Mouse (Mus musculus): ENCODE data around the gene Cenpc1.

Gene Cenpc1

DNA sequence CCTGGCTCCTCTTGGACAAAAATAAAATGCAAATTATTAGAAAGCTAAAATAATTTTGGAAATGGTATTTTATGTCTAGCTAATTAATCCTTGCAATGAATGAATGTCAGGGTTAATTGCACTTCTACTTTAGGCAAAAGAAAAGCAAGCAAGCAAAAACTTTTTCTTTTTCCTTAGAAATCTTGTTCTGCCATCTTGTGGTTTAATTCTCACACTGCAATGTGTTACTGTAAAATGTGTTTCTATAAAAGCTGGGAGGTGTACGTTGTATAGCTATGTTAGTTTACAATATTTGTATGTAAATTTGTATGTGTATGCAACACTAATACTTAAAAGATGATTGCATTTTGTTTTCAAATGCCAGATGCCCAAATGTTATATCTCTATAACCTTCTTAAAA is 70.8 kb downstream of the Cenpc1 start:
- no peak for DNase-seq

DNA sequence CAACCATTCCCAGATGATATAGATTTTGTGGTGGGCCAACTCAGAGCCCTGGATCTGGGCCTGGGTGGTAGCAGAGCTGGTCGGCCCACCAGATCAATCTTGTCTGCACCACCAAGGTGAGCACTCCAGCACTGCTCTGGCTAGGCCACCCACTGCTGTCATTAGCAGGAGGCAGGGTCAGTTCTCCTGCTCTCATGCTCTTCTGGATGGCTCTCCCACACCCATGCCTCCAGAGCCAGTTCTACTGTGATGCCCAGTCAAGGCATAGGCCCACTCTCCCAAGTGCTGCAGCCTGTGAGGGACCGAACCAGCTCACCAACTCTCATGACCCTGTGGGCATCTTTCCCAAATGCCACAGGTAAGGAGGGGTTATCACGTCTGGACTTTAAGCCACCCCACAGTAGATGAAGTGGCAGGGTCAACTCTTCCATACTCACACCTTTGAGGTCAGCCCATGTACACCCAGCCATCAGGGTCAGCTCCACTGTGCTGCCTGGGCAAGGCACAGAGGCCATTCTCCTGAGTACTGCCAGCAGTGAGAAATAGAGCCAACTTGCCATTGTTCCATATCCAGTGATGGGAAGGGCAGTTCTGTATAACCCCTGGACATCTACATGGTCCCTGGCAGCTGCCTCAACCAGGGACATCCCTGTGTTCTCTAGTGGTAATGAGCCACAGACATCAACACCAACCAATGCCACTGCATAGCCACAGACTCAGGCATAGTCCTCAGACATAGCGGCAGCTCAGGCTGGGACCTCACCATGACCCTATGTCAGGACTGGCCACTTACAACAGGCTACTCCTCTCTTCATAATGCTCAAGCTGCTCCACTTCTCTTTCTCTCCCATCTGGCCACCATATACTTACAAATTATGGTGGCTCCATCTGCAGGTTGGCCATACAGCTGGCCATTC is 72.3 kb downstream of the Cenpc1 start:
- DNase-seq, result no peak

DNA sequence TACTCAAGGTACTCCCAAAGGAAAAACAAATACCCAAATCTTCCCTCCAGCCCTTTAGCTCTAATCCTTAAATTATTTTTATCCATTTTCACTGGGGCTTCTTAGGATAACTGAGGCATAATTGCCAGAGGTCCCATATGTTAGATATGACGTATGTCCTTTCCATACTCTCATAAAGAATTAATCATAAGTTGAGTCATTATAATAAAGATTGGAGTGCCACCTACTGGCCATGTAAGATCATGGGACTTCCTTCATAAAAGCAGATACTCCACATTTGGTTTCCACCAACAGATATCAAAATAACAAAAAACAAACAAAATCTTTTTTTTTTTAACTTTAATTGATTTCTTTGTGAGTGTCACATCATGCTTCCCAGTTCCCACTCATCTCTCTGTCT is 73.3 kb downstream of the Cenpc1 start:
- no peak for DNase-seq

DNA sequence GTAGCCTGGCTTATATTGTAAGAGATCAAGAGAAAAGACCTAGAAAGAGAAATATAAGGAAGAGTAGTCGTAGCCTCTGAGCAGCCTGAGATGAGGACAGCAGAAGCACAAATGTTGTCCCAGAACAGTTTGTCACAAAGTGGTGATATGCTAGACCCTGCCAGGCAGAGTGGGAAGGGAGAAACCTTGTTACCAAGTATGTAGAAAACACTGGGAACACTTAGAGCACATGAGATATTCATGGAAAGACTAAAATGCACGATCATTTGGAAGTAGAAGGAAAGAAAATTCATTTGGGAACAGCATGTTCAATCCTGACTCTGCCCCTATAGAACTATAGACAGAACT is 77.9 kb downstream of the Cenpc1 start:
- DNase-seq, result no peak

DNA sequence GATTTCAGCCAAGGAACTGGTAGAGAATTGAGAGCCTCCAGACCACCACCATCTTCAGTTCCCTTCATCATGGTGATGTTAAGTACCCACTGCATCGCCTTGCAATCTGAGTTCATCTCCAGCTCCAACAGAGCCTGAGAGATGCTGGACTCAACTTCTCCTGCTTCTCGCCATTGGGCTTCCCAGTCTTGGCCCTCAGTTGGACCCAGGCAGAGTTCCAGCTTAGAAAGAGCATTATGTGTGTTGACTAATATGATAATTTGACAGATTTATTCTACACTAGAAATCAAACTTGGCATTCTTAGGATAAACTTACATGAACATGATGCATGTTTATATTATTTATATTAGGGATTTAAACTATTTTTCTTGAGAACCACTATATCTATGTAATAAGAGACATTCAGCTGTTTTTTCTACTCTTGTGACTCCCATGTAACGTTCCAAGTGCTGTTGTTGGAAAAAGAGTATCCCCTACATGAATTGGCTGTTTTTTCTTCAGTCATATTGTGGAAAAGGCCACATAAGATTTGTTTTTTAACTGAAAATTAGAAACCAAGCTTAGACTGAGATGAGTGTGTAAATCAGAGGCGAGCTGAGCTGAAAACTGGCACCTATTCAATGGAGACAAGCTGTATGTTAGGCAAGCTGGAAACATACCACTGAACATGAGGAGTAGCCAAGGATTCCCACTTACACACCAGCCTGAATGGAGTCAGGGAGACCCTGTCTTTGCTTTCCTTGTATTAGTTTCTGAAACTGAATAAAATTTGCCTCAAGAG is 78.5 kb downstream of the Cenpc1 start:
- DNase-seq, result no peak

DNA sequence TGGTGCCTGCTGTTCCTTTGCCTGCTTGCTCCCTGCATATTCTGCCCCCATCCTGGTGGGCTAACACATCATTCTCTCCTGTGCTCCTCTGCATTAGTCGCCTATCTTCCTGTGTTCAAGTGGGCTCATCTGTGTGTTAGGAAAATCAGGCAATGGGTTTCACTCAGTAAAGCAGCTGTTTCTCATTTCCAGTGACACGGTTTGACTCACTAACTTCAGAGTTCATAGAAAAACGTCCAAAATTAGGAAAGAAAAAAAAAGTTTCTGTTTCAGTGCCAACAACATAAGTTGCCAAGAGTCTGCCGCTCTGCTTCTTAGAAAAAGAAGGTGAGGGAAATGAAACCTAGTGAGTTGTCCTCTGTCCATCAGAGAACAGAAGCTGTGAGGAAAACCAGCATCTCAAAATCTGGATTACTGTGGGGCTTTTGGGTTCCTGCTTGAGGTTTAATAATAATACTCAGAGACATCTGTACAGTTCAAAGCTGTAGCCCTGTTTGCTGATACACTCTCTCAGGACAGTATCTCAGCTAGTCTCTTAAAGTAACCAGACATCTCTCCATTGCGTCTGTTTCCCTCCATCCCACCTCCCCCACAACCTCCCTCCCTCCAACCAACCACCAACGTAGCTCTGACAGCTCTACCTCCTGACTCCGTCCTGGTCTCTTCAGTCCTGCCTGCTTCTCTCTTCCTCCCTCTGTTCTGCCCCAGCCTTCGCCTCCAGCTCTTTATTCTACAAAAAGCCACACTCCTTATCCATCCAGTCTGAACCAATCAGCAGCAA is 87.5 kb downstream of the Cenpc1 start:
- DNase-seq, result no peak

DNA sequence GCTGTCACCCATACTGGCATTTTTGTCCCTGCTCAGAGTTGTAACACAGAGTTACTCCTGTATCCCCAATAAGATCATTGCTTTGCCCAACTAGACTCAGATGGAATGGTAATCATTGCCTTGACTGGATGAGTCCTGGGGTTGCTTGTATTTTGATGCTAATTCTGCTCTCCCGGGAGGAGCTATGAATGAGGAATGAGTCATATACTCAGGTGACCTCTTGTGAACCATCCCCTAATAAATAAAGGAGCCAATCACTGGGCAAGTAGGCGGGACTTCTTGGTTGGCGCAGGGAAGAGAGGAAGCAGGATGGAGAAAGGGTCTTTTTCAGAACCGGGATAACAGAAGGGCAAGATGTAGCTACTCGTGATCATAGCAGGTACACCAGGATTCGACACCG is 102.6 kb downstream of the Cenpc1 start:
- no peak for DNase-seq

Data from right cerebral cortex, postnatal 4 days (tissue).